Mouse (Mus musculus) brown adipose tissue, adult 24 weeks (tissue): ENCODE data around the gene Gm21854. TPM values are rescaled to one million over a fixed set of nuclear protein-coding genes. Genes with fewer than 3 reads are reported as not detected.
"Not testable (repeated sequence)": the region's sequence is repeated elsewhere in the genome, so short reads cannot be mapped to it uniquely, and the experiment has no call there.

Experiments used
- H3K27ac ChIP-seq: fragments of 200-500 bp; replicated peaks from 2 replicates; pipeline ENCODE4 v1.5.1; 2012; ENCODE audit warnings: low read depth, mild to moderate bottlenecking, low read length
- H3K4me1 ChIP-seq: fragments of 200-500 bp; 2 replicates; pipeline ENCODE4 v1.6.1; 2012; ENCODE audit warnings: low read length, mixed read lengths; ENCODE audit not compliant: control insufficient read depth, insufficient read depth, insufficient read length
- H3K4me3 ChIP-seq: fragments of 200-500 bp; 2 replicates; pipeline ENCODE4 v1.5.1; 2012; ENCODE audit warnings: low read depth, mild to moderate bottlenecking, low read length, moderate library complexity; ENCODE audit not compliant: insufficient read depth
- polyA plus RNA-seq: library from polyadenylated mRNA; stranded (reverse); fragments of >200 nt; gene quantifications from 2 replicates; pipeline ENCODE4 v1.2.4, GENCODE M21; 2012; ENCODE audit not compliant: missing spikeins, insufficient read depth, insufficient read length

Gene Gm21854
- polyA plus RNA-seq: not detected in 2 replicates

DNA sequence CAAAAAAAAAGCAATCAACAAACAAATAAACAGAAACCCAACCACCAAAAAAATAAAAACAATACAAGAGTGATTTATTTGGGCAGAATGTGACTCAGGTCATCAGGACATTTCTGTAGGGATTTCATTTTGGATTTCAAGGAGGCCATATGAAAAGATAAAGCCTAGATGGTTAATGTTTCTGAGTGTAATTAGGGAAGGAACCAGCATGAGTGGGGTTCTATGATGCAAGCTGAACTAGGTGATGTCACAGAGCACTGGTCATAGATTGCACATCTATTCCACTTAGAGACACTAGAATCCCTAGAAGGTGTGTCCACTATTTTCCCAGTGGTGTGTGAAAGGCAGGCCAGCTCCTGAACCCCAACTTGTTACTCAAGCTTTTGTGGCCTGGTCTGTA lies at the start of gene Gm21854:
Gene Gm21854, plus strand, starts transcription at position 301 of the 400 bp plus-strand sequence.
- H3K27ac ChIP-seq, H3K4me3 ChIP-seq: not testable (repeated sequence)

More for the DNA sequence above, at the start of gene Gm21854:
- not testable (repeated sequence) for H3K4me1 ChIP-seq

Other genes starting within 250 kb of the Gm21854 start
- gene Gm20914, start 69.0 kb downstream of the Gm21854 start, polyA plus RNA-seq: not detected in 2 replicates
- not detected in 2 replicates for gene Gm28171, start 136.4 kb downstream of the Gm21854 start, polyA plus RNA-seq